Mouse (Mus musculus) kidney, adult 18-20 months (tissue): ENCODE data around the gene Mybl2.
"Not testable (repeated sequence)": the region's sequence is repeated elsewhere in the genome, so short reads cannot be mapped to it uniquely, and the experiment has no call there.

Experiments used
- DNase-seq: peaks from one replicate; pipeline ENCODE4 v3.0.0; 2021

Mybl2 gene

DNA sequence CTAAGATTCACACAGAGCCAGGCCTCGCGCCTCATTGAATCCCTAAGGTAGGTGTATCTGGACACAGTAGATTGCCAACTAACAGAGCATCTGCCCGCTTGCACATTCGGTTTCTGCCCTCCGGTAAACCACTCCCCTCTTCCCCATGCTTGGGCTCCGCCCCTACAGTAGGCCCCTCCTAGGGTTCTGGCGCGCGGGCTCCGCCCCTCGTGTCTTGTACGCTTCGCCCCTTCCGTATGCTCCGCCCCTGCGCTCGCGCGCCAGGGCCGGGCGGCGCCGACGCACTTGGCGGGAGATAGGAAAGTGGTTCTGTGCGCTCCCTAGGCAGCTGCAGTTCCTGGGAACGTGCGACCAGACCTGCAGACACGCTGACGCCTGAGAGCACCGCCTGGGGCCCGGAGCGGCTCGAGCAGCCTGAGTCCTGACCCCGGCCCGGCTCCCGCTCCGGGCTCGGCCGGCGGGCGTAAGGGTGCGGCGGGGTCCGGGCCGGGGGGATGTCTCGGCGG lies at the start of gene Mybl2:
Mybl2 (plus strand) TSS at position 353 of the 506 bp plus-strand sequence.
- DNase-seq = peak; percentile 91

DNA sequence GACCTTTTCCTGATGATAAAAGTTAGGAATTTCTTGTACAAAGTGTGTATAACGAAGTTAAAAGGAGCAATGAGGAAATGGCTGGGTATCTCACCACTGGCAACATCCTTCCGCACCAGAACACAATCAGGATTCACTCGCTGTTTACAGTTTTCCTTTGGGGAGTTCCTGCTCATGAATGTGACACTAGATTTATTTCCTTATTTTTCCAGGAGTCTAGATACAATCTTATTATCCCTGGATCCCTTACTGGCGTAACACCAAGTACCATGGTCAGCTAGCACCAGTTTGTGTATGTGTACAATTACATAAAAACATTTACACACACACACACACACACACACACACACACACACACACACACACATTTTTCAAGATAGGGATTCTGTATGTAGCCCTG lies 47.2 kb upstream of the Mybl2 start:
- DNase-seq = no peak

DNA sequence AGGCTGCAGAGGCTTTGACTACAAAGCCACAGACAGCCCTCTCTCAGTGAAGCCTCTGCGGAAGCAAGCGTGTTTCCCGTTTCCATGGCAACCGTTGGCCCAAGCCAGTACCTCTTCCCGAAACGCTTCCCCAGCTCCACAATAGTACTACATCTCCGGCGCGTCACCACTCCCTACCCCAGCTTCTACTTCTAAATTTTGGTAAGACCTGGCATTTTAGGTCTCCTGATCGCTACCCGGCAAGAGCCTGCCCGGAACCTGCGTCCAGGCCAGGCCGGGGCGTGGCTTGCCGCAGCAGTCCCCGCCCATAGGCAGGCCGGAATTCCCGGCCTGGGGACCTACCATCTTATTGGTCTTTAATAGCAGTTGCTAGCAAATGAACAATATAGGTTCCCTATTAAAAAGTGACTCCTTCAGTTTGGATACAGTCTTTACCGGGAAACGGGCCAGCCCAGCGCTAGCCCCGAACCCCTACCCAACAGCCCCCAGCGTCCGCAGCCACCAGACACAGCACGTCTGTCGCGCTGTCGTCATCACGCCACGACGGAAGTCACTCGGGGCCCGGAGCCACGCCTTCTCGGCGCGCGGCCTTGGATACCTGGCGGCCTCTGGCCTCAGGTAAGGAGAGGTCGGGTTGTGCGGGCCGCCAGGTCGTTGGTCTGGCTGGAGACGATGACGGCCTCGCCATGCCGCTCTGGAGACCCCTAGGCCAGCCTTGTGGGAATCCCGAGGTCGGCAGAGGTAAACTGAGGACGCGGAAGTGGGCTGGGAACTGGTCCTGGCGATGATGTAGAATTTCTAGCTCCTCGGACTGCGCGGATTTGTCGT lies 37.4 kb upstream of the Mybl2 start, which contains the start of gene Ift52:
Ift52 (plus strand) TSS at position 439 of the 828 bp plus-strand sequence.
- peak; percentile 96 for DNase-seq

DNA sequence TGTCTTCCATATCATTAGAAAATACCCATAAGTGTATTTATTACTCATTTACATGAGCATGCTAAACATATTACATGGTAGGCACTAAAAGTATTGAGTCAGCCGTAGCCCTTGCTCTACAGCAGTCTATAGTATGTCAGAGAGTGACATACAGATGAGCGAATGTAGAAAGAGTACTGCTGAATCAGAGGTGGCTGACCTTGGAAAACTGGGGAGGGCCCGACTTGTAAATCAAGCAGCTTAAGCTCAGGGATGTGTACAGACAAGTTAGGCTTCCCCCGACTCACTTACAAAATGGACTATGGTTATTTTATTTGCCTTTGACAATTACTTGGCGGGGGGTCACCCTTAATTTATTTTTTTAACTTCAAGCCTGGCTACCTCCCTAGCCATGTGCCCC lies 23.2 kb upstream of the Mybl2 start:
- no peak for DNase-seq

DNA sequence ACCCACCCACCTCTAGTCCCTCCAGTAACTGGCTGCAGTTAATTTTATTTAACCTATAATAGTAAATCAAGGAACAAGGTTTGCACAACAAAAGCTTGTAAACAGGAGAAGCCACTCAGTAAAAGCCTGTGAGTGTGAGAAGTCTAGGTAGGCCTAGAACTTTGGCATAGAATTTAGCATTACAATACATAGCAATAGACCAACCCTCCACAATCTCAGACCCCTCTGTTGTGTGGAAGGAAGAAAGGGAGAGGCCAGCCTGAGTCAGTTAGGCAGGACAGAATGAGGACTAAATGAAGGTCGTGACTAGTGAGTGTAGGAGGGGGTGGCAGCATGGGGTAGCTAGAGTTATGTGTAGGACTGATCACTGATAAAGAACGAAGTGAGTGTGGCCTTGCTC lies 22.7 kb upstream of the Mybl2 start:
- no peak for DNase-seq

DNA sequence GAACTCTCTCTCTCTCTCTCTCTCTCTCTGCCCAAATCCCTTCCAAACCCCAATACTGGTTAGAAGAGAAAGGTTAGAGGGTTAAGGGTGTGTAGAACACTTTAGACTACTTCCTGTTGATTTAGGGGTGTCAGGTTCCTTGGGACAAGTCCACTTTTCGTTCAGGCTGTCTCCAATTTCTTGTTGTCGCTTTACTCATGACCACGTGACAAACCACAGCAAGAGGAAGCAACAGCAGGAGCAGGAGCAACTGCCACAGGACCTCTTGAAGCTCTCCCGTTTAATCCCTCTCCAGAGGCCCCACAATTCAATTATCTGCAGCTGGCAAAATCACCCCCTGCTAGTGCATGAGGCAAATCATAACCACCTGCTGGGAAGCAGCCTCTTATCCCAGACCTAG lies 21.9 kb upstream of the Mybl2 start:
- DNase-seq = no peak

DNA sequence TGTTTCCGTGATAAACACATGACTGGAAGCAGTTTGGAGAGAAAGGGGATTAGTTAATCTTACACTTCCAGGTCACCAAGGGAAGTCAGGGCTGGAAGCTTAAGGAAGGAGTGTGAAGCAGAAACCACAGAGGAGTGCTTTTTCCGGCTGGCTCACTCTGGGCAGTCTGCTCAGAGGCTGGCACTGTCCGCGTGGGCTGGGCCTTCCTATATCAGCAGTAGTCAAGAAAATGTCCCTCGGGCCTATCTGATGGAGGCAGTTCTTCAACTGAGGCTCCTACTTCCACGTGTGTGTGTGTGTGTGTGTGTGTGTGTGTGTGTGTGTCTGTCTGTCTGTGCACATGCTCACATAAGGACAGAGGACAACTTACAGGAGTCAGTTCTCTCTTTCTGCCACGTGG lies 14.5 kb upstream of the Mybl2 start:
- no peak for DNase-seq

DNA sequence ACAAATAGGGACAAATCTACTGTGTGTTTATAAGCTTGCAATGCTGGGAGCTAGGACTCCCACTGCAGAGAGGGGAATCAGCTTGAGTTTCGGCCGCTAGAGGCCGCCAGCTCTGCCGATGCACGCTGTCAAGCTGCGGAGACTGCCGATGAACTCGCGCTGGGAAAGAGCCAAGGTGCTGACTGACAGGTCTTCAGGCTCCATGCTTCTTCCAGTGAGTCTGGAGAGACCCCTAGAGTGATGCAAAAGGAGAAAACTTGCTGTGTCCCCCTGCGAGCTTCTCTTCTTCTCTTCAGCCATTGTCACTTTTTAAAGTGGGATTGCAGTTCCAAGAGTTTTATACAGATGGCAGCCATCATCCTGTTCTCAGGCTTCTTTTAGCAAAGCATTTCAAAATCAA lies 6.4 kb upstream of the Mybl2 start:
- peak; percentile 81 for DNase-seq

DNA sequence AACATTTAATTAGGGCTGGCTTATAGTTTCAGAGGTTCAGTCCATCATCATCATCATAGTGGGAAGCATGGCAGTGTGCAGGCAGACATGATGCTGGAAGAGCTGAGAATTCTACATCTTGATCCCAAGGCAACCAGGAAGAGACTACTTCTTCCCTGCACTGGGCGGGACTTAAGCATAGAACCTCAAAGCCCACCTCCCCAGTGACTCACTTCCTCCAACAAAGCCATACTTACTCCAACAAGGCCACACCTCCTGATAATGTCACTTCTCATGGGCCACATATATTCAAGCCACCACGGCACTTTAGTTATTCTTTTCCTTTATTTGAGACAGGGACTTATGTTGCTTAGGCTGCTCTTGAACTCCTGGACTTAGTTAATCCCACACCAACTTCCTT lies 5.4 kb upstream of the Mybl2 start:
- DNase-seq = no peak

DNA sequence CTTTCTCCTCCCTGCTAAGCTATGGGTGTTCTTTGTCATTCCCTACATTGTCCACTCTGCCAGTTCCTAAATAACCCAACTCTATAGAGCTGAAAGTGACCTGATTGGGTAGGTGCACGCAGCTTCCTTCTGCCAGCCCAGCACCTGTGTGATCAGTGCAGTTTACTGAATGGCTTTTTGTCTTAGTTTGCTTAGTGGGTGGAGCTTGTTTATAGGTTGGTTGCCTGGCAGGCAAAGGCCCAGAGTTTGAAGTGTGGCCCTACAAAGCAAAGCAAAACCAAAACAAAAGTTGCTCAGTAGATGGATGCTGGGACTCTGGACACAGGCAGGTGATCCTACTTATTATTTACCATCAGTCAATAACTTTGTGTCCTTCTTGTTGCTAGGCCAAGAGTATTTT lies 2.8 kb upstream of the Mybl2 start:
- no peak for DNase-seq

DNA sequence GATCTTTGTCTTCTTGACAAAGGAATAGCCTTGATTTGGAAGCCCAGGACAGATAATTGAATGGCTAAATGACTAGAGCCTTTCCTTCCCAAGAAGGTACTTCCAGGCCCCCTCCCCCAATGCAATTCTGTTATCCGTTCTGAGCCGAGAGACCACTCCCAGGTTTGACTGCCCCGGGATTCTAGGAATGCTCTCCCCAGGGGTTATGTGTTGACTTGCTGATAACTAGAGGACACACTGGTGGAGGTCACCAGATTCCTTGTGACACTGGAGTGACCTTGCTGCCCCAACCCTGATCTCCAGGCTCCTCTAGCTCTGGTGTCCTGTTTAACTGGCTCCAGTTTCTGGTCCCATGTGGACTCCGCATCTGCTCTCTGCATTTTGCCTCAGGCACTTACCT lies 2.4 kb upstream of the Mybl2 start:
- no peak for DNase-seq

DNA sequence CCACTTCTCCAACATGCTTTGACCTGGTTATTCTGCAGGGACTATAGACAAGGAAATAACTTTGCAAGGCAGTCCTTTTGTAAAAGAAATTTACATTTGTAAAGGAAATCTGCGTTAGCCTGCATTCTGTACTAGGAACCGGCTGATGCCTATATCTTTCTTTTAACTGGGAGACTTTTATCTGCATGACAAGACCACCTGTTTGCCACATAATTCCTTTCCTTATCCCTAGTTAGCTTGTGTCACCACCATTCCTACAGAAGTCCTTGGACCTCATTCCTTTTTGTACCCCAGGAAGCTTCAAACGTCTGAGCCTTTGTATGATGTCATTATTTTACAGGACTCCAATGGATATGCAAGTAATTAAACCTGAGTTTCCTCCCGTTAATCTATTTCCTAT lies 1.7 kb upstream of the Mybl2 start:
- no peak for DNase-seq

DNA sequence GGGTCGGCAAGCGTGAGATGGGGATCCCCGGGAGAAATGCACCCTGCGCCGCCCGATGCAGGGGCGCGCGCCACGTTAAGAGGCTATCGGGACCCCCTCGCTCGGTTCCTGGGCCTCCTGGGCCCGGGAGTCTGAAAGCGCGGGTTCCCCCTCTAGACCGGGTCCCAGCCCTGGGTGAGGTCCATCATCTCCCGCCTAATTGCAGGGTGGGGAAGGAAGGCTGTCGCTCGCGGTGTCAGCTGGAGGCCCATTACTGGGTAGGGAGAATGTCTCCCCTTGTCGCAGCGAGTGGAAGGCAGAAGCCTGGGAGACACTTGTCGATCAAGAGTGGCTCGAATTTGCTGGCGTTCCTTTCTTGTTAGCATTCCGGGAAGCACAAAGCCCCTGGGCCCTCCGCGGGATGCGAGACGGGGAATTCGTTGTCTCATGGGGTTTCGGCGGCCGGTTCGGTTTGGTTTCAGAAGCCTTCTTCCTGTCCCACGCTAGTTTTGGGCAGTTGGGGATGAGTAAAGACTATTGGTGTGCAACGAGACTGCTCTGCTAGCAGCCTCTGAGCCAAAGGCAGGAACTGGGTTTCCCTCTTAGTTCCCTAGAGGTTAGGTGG lies 506 bp downstream of the Mybl2 start:
- no peak for DNase-seq

DNA sequence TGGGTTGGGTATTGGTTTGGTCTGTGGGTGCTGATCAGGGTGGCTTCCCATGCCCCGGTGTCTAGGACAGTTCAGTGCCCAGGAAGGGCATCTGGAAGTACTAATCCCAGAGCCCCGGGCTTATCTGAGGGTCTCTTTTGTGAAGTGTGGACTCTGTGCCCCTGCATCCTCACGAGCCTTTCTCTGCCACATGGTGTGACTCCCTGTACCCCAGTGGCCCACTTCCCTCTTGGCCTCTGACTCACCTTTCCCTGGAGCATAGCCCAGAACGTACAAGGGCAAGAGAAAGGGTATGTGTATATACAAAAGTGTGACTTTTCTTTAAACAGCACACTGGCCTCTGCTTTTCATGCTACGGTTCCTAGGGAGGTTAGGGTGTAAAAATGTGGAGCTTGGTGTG lies 1.2 kb downstream of the Mybl2 start:
- no peak for DNase-seq

DNA sequence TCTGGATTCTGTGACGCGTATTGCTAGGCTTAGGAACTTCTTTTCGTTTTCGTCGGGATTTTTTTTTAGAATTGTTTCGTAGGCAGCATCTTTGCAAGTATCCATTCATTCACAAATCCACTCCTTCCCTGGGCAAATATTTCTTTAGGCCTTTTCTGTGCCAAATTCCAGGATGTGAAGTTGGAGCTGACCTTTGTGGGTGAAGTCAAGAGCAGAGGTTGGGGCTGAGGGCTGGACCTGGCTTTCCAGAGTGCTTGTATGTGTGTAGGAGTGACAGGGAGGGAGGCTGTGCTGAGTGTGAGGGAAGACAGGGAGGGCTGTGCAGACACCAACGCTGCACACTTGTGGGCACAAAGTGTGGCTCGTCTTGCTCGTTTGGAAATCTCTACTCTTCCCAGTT lies 2.1 kb downstream of the Mybl2 start:
- DNase-seq = no peak

DNA sequence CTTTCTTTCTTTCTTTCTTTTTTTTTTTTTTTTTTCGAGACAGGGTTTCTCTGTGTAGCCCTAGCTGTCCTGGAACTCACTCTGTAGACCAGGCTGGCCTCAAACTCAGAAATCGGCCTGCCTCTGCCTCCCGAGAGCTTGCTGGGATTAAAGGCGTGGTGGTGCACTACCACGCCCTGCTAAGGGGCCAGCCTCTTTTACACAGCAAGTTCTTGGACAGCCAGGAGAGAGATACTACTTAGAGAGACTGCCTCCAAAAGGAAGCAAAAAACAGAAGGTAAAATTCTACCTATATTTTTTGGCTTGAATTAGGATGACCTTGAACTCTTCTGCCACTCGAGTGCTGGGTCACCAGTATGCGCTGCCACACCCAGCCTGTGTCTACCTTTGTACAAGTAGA lies 4.5 kb downstream of the Mybl2 start:
- DNase-seq = not testable (repeated sequence)

DNA sequence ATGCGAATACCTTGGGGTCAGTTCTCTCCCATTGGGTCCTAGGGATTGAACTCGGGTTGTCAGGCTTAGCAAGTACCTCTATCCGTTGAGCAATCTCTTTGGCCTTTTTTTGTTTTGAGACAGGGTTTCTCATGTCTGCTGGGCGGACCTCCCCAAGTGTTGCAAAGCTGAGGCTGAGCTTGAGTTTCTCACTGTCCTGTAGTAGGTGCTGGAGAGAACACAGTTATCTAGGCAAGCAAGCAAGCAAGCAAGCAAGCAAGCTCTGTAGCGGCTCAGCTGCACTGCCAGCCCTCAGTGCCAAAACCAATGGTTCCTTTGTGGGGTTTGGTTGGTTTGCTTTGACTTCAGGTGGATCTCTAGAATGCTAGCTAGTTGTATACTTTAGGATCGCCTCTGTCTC lies 6.1 kb downstream of the Mybl2 start:
- no peak for DNase-seq

DNA sequence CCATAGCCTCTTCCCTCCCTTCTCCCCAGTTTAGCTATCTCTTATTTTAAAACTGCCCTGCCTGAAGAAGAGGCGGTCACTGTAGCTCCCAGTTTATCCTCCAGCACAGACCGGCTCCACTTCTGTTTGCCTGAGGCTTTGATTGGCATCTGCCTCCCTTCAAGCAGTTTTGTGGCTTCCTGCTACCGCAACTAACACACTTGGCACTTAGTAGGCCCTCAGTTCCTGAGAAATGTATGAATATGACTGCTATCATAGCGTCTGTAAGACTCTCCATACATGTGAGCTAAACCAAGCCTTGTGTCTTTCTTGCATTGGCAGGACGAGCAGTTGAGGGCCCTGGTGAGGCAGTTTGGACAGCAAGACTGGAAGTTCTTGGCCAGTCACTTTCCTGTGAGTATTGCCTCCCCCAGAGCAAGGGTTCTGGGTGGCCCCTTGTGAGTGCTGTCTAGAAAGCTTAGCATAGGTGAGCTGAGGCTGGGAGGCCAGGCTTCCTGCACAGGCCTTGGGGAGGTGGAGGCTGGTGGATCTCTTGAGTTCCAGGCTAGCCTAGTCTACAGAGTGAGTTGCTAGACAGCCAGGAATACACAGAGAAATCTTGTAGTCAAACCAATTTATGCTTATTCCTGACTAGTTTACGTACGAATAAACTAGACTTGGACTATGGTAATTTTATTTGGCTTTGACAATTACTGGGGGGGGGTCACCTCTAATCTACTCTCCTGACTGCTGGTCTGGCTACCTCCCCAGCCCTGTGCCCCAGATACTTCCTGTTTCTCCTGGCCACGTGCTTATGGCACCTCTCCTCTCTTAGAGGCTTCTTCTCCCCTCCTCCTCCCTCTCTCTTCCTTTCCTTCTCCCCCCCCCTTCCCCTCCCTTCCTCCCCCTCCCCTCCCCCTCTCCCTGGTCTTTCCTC lies 7.0 kb downstream of the Mybl2 start:
- DNase-seq = no peak

DNA sequence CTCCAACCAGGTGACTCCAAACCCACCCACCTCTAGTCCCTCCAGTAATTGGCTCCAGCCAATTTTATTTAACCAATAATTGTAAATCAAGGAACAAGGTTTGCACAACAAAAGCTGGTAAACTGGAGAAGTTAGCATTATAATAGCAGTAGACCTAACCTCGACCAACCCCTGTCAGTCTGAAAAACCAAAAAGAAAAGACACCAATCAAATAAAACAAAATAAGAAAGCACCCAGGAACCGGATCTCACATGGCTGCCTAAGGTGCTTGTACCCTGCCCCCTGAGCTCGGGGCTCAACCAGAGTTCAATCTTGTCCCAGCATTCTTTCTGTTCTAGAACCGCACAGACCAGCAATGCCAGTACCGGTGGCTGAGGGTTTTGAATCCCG lies 7.6 kb downstream of the Mybl2 start:
- DNase-seq = no peak

DNA sequence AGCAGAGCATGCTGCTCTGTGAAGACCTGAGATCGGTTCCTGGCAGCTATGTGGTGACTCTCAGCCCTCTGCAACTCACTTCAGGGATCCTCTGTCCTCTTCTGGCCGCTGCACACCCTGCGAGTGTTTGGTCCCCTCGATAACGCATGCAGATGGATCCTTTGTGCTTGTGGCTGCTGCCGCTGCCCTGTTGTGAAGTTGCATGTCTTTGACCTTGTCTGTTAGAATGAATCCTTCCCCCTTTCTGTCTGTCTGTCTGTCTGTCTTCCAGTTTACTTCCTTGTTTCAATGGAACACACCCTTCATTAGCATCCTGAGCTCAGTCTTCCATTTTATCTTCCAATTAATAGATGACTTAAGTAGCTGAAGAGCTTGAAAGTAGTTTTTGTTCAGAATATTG lies 11.8 kb downstream of the Mybl2 start:
- no peak for DNase-seq

DNA sequence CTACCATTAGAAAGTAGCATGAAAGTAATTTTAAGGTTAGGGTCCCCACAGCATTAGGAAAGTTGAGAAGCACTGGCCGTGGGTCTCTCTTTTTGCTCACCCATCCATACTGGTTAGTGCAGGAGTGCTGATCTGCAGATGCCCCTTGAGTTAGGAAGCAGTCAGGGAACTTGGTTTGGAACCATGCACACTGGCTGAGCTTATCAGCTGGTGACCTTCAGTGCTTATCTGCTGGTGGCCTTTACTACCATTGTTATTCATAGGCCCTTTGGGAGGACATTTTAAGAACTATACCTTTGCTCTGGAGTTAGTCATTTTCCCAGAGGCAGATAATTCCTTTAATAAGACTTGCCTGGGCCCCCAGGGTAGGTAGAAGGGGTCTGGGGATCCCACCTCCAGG lies 12.7 kb downstream of the Mybl2 start:
- no peak for DNase-seq

DNA sequence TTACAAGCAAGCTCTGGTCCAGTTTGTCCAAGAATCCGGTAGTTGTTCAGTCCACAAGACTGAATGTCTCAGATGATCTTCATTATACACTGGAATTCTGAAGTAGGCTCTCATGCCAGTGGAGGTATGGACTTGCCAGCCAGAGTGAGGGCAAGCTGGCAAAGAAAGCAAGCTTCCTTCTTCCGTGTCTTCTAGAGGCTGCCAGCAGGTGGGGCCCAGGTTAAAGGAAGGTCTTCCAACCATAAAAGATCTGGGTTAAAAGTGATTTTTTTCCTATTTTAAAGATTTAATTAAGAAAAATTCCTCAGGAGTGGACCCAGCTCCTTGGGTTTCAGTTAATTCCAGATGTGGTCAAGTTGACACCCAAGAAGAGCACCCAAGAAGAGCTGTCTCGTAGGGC lies 15.7 kb downstream of the Mybl2 start:
- DNase-seq = no peak

DNA sequence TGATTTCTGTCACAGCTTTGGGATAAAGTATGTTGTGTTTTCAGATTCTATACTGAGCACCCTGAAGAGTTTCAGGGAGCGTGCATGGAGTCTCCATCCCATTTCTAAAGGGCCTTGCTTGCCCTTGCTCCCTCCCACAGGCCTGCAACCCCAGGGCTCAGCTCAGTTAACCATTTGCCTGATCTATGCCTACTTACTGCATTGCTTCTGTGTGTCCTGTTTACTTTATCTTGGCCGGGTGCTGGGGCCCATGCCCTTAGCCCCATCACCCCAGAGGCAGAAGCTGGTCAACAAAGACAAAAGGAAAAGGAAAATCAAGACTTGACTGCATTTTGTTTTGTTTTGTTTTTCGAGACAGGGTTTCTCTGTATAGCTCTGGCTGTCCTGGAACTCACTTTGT lies 17.1 kb downstream of the Mybl2 start:
- no peak for DNase-seq
